Mouse (Mus musculus) gastrocnemius, postnatal 25 days (tissue): ENCODE data around the gene 4930442H23Rik. TPM values are rescaled to one million over a fixed set of nuclear protein-coding genes. Genes with fewer than 3 reads are reported as not detected.
"Not testable (repeated sequence)": the region's sequence is repeated elsewhere in the genome, so short reads cannot be mapped to it uniquely, and the experiment has no call there.

Experiments used
- DNase-seq: peaks from one replicate; pipeline ENCODE4 v3.0.0; 2022
- total RNA-seq, 2 experiments: library from RNA; stranded (reverse); gene quantifications; 1 replicate in 1 of 2; 2 replicates in 1 of 2; pipeline ENCODE4 v1.2.3; 2021

Gene 4930442H23Rik
- total RNA-seq, 2 experiments from 2014 or later, result not detected

DNA sequence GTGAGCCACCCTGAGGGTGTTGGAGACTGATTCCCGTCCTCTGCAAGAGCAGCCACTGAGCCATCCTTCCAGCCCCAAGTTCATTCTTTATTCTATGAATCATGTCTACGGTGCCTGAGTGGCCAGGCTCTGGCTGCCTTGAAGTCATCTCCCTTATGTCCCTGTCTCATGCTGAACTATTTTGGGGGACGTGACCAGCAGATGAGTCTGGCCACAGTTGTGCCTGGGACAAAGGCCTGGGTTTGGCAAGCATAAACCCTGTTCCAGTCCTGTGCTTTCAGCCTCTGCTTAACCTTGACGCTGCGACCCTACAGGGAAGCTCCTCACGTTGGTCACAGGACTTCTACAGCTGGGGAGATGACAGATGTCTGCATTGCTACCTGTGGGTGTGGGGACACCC is 13.7 kb upstream of the 4930442H23Rik start:
- DNase-seq, result no peak

DNA sequence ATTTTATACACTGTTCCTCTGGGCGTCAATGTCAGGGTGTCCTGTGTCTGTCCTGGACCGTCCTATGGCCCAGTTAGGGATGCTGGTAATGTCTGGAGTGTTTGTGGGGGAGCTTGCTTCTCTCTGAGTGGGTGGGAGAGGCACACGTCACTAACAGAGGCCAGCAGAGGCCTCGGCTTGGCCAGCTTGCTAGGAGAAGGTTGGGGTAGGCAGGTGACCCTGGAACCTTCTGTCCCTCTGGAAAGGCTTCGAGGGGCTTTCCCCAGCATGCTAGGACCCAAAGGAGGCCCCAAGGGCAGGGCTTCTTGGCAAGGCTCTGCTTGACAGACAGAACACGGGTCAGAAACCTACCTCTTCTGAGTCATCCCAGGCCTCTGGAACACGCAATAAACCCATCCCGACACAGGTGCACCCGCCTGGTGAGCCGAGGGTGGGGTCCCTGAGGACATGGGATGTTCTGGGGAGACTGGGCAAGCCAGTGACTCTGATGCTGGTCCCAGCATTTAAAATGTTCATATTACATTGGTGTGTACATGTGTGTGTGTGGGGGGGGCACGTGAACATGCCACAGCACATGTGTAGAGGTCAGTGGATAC is 12.9 kb upstream of the 4930442H23Rik start:
- peak; percentile 50 for DNase-seq

DNA sequence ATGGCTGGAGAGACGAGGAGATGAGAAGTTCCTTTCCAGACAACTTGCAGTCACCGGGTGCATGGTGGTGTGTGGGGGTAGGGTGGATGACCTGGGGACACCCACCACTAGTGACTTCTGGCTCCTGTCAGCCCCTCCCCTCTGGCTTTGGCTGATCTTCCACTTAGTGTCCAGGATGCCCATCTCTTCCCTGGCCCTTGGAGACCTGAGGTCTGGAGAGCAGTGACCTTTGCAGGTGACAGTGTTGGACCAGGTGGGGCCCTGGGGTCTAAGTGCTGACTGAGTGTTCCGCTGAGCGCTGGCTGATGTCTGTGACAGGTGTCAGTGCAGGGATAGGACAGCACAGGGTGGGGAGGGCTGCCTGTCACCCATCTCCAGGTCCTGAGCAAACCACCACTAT is 11.7 kb upstream of the 4930442H23Rik start:
- peak; percentile 82 for DNase-seq

DNA sequence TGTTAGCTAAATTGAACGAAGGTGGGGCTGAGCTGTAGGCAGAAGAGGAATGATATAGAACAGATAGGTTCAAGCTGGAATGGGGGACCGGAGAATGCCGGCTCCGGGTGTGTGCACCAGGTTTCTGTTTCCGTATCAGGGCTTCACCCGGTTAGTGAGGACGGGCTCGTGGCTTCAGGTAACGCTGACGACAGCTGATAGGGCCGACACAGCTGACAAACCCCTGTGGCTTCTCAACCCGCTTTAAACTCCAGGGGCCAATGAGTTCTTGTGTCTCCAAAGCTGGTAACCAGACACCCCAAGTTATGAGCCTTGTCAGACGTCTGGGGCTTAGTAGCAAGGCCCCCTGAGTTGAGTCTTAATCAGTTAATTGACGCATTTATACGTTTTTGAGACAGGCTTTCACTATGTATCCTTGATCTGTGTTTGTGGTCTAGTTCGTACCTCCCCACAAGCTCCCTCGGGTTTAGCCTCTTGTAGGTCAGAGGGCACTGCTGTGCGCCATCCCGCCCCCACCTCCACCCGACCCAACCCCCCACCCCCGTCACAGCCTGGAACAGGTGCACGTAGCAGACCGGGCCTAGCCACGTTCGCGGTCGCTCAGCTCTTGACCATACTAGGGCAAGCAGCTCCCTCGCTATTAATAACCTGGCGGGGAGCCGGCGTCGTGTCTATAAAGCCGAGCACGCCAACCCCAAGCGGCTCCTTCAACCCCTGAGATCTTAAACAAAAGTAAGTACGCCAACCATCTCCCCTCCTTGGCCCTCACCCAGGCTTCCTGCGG is 10.5 kb upstream of the 4930442H23Rik start:
- DNase-seq, result peak; percentile 85

DNA sequence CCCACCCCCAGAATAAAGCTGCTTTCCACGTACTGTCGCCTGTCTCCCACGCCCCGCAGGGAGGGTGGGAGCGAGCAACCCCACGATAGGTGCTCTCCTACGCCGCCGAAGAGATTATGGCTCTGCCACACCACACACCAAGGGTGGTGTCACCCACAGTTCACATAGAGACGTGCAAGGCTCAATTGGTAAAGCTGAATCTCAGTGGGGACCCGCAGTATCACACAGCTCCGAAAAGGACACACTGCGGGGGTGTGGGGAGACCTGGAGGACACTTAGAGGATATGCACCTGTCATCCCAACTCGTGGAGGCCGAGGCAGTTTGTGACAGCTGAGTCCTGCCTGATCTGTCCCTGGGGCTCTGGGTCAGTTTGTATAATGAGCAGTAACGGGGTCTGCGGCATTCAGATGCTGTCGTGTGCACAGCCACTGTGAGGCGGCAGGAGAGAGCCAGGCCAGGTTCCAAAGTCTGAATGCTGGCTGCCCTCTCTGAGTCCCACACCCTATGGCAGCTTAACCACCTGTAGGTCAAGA is 9.4 kb upstream of the 4930442H23Rik start:
- DNase-seq, result peak; percentile 61

DNA sequence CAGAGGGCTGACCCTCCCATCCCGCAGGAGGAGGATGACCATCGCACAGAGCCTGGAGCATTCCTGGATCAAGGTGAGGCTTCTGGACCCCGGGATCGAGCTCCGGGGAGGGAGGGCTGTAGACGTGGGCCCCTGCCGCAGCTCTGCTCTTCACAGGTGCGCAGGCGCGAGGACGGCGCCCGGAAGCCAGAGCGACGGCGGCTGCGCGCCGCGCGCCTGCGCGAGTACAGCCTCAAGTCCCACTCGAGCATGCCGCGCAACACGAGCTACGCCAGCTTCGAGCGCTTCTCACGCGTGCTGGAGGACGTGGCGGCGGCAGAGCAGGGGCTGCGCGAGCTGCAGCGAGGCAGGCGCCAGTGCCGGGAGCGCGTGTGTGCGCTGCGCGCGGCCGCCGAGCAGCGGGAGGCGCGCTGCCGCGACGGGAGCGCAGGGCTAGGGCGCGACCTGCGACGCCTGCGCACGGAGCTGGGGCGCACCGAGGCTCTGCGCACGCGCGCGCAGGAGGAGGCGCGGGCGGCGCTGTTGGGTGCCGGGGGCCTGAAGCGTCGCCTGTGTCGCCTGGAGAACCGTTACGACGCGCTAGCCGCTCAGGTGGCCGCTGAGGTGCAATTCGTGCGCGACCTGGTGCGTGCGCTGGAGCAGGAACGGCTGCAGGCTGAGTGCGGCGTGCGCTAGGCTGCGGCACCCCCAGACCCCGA is 8.8 kb upstream of the 4930442H23Rik start:
- DNase-seq, result peak; percentile 87

DNA sequence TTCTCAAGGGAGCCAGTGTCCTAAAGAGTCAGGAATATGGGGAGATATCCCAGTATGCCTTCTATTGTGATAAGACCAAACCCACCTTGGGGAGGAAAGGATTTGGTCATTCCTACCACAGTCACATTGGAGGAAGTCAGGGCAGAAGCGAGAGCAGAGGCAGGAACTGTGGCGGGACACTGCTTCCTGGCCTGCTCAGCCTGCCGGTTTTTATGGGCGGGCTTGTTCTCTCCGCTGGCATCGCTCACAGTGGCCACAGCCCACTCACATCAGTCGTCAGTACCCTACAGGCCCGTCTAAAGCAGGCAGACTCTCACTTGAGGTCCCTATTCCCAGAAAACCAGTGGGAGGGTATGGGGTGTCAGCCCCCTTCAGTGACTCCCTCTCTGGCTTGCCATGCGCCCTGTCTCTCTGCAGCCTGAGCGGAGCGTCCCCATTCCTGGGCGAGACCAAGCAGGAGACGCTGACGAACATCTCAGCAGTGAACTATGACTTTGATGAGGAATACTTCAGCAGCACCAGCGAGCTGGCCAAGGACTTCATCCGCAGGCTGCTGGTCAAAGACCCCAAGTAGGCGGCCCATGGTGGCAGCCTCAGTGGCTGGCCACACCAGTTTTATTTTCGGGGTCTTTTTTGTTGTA is 7.8 kb upstream of the 4930442H23Rik start:
- peak; percentile 11 for DNase-seq

DNA sequence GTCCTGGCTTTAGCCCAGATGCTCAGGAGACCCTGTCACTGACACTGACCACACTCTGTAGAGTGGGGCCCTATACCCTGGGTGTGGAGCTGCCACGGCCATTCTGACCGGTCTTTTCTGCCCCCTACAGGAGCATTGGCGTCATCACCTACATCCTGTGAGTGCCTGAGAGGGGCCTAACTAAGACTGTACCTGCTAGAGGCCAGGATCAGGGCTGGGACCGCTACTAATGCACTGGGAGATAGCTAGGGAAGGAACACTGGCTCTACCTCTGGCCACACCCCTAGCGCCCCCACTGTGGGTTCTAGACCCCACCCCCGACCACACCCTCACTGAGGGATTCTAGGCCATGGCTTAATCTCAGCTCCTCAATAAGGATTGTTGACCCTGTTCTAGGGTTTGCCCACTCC is 7.3 kb upstream of the 4930442H23Rik start:
- no peak for DNase-seq

DNA sequence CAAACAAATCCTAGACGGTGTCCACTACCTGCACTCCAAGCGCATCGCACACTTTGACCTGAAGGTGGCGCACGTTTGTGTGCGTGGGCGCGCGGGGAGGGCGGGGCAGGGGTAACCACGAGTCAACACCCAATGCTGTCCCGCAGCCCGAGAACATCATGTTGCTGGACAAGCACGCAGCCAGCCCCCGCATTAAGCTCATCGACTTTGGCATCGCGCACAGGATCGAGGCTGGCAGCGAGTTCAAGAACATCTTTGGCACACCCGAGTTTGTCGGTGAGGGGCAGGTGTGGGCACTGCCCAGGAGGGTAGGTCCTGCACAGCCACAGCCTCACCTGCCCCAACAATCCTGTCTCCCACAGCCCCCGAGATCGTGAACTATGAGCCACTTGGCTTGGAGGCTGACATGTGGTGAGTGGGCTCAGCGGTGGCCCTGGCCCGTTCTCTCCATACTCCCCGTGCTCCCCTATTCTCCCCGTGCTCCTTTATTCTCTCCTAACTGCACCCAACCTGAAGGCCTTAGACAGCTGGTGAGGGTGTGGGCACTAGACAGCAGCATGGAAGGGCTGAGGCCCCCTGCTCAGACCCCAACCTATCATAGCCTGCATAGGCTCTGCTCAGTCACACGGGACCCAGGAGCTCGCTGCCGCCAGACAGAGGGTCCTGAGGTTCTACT is 6.7 kb upstream of the 4930442H23Rik start:
- no peak for DNase-seq

DNA sequence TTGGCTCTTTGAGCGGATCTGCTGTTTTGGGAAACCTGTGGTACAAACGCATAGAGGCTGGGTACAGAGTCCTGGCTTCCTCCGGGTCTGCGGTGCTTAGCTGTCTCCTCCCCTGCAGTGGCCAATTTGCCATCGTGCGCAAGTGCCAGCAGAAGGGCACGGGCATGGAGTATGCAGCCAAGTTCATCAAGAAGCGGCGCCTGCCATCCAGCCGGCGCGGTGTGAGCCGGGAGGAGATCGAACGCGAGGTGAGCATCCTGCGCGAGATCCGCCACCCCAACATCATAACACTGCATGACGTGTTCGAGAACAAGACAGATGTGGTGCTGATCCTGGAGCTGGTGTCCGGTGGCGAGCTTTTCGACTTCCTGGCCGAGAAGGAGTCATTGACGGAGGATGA is 6.2 kb upstream of the 4930442H23Rik start:
- no peak for DNase-seq

DNA sequence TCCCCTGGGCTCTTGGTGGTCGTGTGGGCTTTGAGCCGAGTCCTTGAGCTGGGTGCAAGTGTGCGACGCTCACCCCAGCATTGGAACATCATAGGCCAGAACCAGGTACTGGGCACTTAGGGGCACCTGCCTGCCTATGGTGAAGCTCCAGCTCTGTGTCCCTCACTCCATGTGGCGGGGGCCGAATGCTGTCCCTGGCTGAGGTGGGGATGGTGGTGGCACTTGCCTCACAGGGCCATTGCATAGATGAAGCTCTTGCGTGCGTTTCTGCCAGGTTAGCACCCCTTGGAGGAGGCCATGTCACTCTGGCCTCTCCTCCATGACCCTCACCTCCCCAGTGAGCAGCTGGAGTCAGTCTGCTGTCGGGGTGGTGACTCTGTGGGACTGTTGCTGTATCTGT is 3.5 kb upstream of the 4930442H23Rik start:
- no peak for DNase-seq

DNA sequence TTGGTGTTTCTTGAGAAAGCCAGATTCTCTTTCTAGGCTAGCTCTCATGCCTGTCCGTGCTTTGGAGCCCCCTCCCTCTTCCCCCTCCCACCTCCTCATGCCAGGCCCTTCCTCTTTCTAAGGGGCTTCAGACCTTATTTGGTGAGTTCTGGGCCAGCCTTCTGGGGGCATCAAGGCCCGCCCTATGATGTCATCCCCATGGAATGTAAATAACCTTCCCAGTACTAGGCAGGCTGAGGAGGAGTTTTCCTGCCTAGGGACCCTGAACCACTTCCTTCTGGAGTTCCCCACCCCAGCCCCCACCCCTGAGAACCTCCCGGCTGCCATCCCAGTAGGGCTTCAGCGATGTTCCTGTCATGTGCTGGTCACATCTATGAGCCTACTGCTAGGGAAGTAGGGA is 1.1 kb upstream of the 4930442H23Rik start:
- no peak for DNase-seq

DNA sequence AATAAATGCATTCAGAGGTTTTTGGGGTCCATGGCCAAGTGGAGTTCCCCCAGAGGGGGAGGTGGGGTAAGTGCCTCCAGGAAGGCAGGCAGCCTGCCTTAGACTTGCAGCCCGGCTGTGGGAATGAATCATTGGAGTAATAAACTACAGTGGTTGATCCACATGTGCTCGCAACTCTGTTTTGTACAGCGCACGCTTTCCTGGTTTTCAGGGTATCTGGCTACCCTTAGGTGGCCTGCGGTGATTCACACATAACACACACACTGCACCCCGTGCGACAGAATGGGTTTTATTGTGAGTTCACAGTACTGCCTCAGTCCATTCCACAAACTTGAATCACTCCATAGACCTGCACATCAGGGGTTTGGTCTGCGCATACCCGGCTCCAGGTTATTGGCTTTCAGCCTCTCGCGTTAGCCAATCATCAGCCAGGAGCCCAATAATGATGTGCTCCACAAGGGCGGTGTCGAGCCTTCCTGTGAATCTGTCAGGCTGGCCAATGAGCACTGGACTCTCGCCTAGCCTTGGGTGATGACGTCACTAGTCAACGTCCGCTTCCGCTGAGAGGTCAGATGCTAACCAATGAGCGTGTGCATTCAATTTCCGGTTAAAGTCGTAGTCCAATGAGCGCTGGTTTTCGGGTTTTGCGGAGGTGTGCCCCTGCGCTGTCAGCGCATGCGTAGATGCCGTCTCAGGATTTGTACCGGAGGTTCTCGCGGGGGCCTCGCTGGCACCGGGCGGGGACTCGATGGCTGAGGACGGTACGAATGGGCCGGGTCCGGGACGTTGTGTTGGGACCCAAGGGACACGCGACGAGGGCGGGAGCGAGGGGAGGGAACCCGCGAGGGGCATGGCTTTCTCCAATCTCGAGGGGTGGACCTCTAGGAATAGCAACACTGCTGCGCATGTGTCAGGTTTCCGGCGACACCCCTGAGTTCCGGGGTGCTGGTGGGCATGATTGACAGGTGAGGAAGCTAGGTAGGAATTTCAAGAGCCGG is 1.0 kb downstream of the 4930442H23Rik start, which contains the start of gene Dapk3:
Dapk3 (plus strand) TSS at position 670 of the 998 bp plus-strand sequence.
- peak; percentile 96 for DNase-seq

DNA sequence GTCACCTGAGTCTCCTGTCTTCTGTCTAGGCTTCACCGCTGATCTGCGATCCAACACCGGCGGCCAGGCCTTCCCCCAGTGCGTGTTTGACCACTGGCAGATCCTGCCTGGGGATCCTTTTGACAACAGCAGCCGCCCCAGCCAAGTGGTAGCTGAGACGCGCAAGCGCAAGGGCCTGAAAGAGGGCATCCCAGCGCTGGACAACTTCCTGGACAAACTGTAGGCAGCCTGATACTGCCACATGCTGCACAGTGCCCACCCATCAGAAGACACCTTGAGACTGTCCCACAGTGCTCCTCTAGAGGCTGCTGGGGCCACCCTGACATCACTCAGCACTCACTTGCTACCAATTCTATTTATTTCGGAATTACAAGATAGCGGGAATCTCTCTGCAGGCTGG is 1.8 kb downstream of the 4930442H23Rik start:
- DNase-seq, result not testable (repeated sequence)

DNA sequence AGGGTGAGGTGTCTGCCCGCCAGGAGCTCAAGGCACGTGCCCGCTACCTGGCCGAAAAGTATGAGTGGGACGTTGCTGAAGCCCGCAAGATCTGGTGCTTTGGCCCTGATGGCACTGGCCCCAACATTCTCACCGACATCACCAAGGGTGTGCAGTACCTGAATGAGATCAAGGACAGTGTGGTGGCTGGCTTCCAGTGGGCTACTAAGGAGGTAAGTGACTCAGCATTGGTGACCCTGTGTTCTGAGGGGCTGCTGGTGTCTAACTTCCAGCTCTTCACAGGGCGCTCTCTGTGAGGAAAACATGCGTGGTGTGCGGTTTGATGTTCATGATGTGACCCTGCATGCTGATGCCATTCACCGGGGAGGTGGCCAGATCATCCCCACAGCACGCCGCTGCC is 2.7 kb downstream of the 4930442H23Rik start:
- no peak for DNase-seq

DNA sequence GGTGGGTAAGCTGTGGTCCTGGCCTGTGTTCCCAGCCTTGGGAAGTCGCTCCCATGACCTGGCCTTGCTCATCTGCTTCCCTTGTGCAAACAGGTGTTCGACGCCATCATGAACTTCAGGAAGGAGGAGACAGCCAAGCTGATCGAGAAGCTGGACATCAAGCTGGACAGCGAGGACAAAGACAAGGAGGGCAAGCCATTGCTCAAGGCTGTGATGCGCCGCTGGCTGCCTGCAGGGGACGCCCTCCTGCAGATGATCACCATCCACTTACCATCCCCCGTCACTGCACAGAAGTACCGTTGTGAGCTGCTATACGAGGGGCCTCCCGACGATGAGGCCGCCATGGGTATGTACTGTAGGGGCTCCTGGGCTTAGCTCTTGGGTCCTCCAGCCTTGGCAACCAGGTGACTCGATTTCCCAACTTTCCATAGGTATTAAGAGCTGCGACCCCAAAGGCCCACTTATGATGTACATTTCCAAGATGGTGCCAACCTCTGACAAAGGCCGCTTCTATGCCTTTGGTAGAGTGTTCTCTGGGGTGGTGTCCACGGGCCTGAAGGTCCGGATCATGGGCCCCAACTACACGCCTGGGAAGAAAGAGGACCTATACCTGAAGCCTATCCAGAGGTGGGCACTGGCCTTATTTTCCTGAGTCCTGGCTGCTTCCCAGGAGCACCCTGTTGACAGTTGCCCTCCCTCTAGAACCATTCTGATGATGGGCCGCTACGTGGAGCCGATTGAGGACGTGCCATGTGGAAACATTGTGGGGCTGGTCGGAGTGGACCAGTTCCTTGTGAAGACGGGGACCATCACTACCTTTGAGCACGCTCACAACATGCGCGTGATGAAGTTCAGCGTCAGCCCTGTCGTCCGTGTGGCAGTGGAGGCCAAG is 4.0 kb downstream of the 4930442H23Rik start:
- no peak for DNase-seq

DNA sequence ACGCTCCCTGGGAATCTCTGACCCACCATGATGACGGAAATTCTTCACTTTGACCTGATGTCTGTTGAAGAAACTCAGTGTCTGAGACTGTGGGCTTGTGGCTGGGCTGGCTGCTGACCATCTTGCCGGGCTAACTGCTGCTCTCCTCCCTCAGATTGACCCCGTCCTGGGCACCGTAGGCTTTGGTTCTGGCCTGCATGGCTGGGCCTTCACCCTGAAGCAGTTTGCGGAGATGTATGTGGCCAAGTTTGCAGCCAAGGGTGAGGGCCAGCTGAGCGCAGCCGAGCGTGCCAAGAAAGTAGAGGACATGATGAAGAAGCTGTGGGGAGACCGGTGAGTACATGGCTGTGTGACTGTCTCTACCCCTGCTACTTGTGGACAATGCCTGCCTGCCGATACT is 4.7 kb downstream of the 4930442H23Rik start:
- DNase-seq, result no peak

DNA sequence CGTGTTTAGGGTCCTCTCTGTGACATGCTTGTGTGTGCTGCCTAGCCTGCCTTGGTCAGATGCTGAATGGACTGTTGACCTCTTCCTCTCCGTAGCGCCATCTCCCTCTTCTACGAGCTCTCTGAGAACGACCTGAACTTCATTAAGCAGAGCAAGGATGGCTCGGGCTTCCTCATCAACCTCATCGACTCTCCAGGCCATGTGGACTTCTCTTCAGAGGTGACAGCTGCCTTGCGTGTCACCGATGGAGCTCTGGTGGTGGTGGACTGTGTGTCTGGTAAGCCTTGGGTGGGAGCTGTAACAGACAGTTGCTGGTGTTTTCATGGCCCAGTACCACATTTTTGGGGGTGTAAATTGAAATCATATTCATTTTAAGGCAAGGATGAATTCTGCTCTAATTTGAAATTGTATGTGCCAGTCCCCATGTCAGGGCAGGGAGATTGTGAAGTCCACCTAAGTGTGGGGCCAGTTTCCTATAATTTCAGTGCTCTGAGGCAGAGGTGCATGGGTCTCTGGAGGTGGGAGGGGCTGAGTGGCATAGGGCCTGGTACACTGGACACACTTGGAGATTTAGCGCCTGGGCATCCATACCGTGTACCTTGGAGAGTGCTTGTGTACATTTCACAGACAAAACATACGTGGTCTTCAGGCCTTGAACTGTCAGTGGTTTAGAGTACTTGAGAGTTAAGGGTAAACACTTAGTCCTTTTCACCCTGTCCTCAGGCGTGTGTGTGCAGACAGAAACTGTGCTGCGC is 5.5 kb downstream of the 4930442H23Rik start:
- DNase-seq, result no peak

DNA sequence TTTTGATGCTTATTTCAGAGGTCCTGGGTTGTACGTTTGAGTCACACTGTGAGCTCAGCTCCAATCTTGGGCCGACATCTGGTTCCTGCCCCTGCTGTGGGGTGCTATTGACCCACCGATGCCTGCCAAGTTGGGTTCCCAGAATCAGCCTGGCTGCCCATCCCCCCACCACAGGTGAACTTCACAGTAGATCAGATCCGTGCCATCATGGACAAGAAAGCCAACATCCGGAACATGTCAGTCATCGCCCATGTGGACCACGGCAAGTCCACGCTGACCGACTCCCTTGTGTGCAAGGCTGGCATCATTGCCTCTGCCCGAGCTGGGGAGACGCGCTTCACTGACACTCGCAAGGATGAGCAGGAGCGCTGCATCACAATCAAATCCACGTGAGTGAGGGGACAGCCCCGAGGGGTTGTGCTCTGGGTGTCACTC is 6.1 kb downstream of the 4930442H23Rik start:
- no peak for DNase-seq
